Mouse (Mus musculus) heart, embryonic 14.5 days (tissue): ENCODE data around the gene Cadm2. TPM values are rescaled to one million over a fixed set of nuclear protein-coding genes. Genes with fewer than 3 reads are reported as not detected.

Experiments
- ATAC-seq: fragments of 200-750 bp; cut with Nextera tagmentation; 2 replicates; pipeline ENCODE4 v1.8.0; 2017; ENCODE audit warnings: low read depth, moderate TSS enrichment; ENCODE audit not compliant: insufficient number of reproducible peaks, insufficient read depth, low FRiP score
- H3K27ac ChIP-seq, 2 experiments: fragments of 200-500 bp in 1 of 2; fragments of 300-500 bp in 1 of 2; sonication (generic) in 1 of 2; replicated peaks in 1 of 2; 2 replicates each; pipeline ENCODE4 v1.5.1; 2012 to 2014; ENCODE audit warnings: low read depth in 2 of 2, low read length in 2 of 2, control low read depth in 1 of 2, mild to moderate bottlenecking in 1 of 2, mixed read lengths in 1 of 2; ENCODE audit not compliant: control insufficient read depth in 1 of 2, insufficient read depth in 1 of 2
- H3K27me3 ChIP-seq: fragments of 300-500 bp; sonication (generic); 2 replicates; pipeline ENCODE4 v1.6.1; 2014; ENCODE audit warnings: mild to moderate bottlenecking, low read length, control low read depth; ENCODE audit not compliant: control insufficient read depth, insufficient read depth
- H3K36me3 ChIP-seq: fragments of 300-500 bp; sonication (generic); 2 replicates; pipeline ENCODE4 v1.6.1; 2014; ENCODE audit warnings: mild to moderate bottlenecking, control low read depth, low read length, mixed read lengths; ENCODE audit not compliant: control insufficient read depth, insufficient read depth
- H3K4me1 ChIP-seq, 2 experiments: fragments of 200-500 bp in 1 of 2; fragments of 300-500 bp in 1 of 2; sonication (generic) in 1 of 2; 2 replicates each; pipeline ENCODE4 v1.6.1; 2012 to 2014; ENCODE audit warnings: low read length in 2 of 2, control low read depth in 1 of 2, mixed read lengths in 1 of 2; ENCODE audit not compliant: control insufficient read depth in 2 of 2, insufficient read depth in 2 of 2
- H3K4me2 ChIP-seq: fragments of 300-500 bp; sonication (generic); 2 replicates; pipeline ENCODE4 v1.6.1; 2014; ENCODE audit warnings: mild to moderate bottlenecking, low read length
- H3K4me3 ChIP-seq, 2 experiments: fragments of 200-500 bp in 1 of 2; fragments of 300-500 bp in 1 of 2; sonication (generic) in 1 of 2; 2 replicates each; pipeline ENCODE4 v1.5.1; 2012 to 2014; ENCODE audit warnings: low read length in 2 of 2, mild to moderate bottlenecking in 2 of 2, control low read depth in 1 of 2, low read depth in 1 of 2, moderate library complexity in 1 of 2; ENCODE audit not compliant: control insufficient read depth in 1 of 2, insufficient read depth in 1 of 2
- H3K9ac ChIP-seq: fragments of 300-500 bp; sonication (generic); 2 replicates; pipeline ENCODE4 v1.6.1; 2014; ENCODE audit warnings: mild to moderate bottlenecking, low read length
- H3K9me3 ChIP-seq: fragments of 300-500 bp; sonication (generic); 2 replicates; pipeline ENCODE4 v1.6.1; 2016; ENCODE audit warnings: low read length, control low read depth; ENCODE audit not compliant: control insufficient read depth
- WGBS: fragments of 180-500 bp; shearing (Covaris S2); extraction: QIAGEN DNeasy Blood & Tissue Kit; methylation state at CpG from one replicate; pipeline ENCODE4 v1.1.7; 2014; 5-methylcytosine and 5-hydroxymethylcytosine counted together
- polyA plus RNA-seq: library from polyadenylated mRNA; unstranded; fragments of >200 nt; fragmentation: Nextera tagmentation; extraction: Ambion mirVana; gene quantifications from 2 replicates; pipeline ENCODE4 v1.2.1, GENCODE M21; 2014

Gene Cadm2
- polyA plus RNA-seq, 1 experiment from 2014 or later: 0.07 TPM

DNA sequence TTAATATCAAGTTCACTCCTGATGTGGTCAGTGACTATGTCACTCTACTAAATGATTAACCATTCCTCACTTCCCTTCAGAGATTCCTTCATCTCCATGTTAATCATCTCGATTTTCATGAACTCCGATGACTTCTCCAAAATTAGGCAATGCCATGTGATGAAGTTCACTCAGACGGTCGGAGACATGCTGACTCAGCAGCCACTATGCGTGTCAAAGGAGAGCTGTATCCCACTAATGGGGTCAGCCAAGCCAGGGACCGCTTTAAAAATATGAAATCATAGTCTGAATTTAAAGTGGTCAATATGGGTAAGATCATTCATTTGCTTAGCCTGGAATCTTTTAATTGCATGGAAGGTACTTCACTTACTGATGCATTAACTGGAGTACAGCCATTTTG lies 29.7 kb downstream of the Cadm2 start:
- Histone ChIP-seq H3K9me3 (no peaks in the 10 kb centered on the region), H3K27me3 (no peaks in the 10 kb centered on the region), H3K36me3 (no peaks in the 10 kb centered on the region), H3K9ac (no peak overlapping the region), H3K27ac (no peak overlapping the region), H3K4me3 (no peak overlapping the region), H3K4me2 (no peak overlapping the region), H3K4me1 (no peaks in the 10 kb centered on the region)
- ATAC-seq: no peak
- 85% methylated on average over 6 of the region's 6 CpGs for whole genome bisulfite sequencing

DNA sequence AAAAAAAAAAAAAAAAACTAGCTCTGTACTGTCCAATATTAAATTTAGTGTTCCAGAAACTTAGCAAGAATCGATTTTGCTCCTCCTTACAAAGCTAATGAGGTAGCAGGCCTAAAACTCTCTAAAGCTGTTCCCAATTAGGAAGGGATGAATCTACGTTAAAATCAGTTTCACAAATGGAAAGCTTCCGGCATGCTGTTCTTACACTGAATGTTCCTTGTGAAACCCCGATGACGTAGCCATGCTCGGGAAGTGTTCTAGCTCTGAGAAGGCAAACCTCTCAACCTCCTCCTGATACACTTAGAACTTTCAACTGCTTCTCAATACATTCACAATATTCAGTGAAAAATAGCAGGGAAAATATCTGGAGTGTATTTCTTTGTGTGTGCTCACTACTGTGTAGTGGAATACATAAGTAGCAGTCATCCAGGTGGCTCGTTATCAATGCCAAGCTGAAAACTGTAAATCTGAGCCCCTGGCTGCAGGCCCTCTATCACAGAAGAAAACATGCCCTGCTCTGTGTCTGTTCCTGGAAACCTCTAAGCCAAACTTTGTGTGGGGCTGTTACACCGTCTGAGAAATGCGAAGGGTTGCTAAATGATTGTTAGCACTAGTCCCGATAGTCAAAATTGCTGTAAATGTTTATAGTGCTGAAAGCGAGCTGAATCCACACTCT lies 41.7 kb downstream of the Cadm2 start:
- Histone ChIP-seq H3K36me3 (no peaks in the 10 kb centered on the region), H3K4me2 (no peak overlapping the region), H3K9ac (no peak overlapping the region), H3K4me1 (no peaks in the 10 kb centered on the region), H3K9me3 (no peaks in the 10 kb centered on the region), H3K27ac (no peak overlapping the region), H3K27me3 (no peaks in the 10 kb centered on the region), H3K4me3 (no peak overlapping the region)
- ATAC-seq: no peak
- 84% methylated on average over 11 of the region's 11 CpGs for WGBS

DNA sequence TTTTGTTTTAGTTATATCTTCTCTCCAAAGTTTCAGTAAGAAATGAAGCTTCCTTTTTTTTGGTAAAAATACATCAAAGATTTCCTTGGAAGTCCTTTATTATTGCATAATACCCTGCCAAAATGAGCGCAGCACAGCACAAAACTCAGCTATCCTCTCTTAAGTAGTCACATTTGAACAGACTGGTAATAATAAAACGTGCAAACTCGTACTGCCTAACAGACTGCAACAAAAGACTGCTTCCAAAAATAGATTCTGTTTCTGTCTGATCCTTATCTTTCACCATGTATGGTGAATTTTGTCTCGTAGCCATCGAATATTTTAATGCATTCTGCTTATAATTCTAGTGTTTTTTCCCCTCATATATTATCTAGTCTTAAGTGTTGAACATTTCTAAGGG lies 45.2 kb downstream of the Cadm2 start:
- no peaks in the 10 kb centered on the region for H3K4me1 ChIP-seq
- H3K4me2 ChIP-seq: no peak overlapping the region
- H3K4me3 ChIP-seq: no peak overlapping the region
- no peaks in the 10 kb centered on the region for H3K9me3 ChIP-seq
- WGBS: 63% methylated on average over 5 of the region's 5 CpGs
- H3K27me3 ChIP-seq: no peaks in the 10 kb centered on the region
- H3K36me3 ChIP-seq: no peaks in the 10 kb centered on the region
- no peak overlapping the region for H3K9ac ChIP-seq
- ATAC-seq: no peak
- H3K27ac ChIP-seq: no peak overlapping the region

DNA sequence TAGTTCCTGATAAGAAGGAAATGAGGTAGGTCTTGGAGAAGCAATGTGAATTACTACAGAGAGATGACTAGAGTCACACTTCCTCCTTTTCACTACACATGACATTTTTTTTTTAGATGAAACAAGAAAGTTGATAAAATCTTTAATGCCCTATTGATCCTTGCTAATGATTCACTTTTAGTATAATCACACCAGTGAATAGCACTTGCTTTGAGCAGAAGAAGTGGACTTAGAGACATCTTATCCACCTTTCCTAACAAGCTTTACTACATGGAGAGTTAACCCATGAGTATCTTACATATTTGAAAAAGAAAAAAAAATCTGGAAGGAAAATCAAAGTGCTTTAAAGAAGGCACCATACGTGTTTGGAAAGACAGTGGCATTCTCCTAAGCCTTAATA lies 93.7 kb downstream of the Cadm2 start:
- Histone ChIP-seq H3K27ac (no peak overlapping the region), H3K4me3 (no peak overlapping the region), H3K4me1 (no peaks in the 10 kb centered on the region), H3K9ac (no peak overlapping the region), H3K27me3 (no peaks in the 10 kb centered on the region), H3K4me2 (no peak overlapping the region), H3K9me3 (no peaks in the 10 kb centered on the region), H3K36me3 (no peaks in the 10 kb centered on the region)
- WGBS: 62% methylated on average over 1 of the region's 1 CpGs
- no peak for ATAC-seq

DNA sequence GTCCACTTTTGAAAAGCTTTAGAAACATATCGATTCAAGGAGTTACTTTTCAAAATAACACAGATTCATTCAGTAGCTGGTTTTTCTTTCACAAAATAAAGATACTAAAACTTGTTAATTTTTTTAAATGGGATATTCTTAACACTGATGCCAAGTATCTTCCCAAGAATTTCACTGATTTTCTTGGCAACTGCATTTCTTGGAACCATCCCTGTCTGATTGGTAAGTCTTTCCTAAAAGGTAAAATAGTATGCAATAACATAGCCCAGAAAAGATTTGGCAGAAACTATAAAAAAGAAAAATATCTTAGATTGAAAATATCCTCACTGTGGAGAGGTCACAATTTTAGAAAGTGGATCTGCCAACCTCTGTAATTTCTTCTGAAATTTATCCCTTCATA lies 95.8 kb downstream of the Cadm2 start:
- no peak for ATAC-seq
- Histone ChIP-seq H3K9me3 (no peaks in the 10 kb centered on the region), H3K4me2 (no peak overlapping the region), H3K36me3 (no peaks in the 10 kb centered on the region), H3K4me3 (no peak overlapping the region), H3K9ac (no peak overlapping the region), H3K27ac (no peak overlapping the region), H3K27me3 (no peaks in the 10 kb centered on the region), H3K4me1 (no peaks in the 10 kb centered on the region)
- 80% methylated on average over 1 of the region's 1 CpGs for WGBS

DNA sequence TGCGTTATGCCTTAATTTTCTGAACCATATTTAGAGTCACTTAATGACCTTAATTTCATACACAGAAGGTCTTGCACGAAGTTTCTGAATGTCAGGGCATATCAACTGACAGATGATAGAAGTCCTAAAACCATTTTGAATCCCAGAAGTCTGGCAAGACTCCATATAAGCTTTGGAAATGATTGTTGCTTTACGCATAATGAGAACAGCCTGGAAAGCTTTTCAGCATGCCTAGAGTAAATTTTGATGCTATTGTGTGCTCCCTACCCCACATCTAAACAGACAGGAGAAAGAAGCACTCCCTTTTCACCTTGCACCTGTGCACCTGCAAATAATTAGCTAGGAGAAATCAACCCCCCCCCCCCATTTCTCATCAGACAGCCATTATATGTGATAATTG lies 102.4 kb downstream of the Cadm2 start:
- 68% methylated on average over 3 of the region's 3 CpGs for WGBS
- H3K27me3 ChIP-seq: no peaks in the 10 kb centered on the region
- no peaks in the 10 kb centered on the region for H3K36me3 ChIP-seq
- H3K9me3 ChIP-seq: no peaks in the 10 kb centered on the region
- no peak overlapping the region for H3K4me3 ChIP-seq
- H3K9ac ChIP-seq: no peak overlapping the region
- no peak overlapping the region for H3K4me2 ChIP-seq
- H3K4me1 ChIP-seq: no peaks in the 10 kb centered on the region
- H3K27ac ChIP-seq: no peak overlapping the region
- ATAC-seq: no peak

DNA sequence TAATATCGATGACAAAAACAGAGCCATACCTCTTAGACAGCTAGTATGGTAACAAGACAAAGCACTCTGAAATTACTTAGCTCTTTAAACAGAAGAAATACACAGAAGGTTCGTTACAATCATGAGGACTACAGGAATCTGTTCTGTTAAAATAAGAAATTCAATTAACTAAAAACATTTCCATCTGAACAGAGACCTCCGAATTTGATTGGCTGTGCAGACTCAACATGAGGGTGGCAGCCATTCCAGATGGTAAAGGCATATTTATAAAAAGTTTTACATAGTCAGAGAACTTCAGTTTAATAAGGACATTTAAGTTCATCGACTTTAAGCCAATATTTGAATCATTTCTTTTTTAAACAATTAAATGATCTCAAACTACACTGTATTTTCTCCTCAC lies 105.2 kb downstream of the Cadm2 start:
- Histone ChIP-seq H3K9ac (no peak overlapping the region), H3K4me3 (no peak overlapping the region), H3K9me3 (no peaks in the 10 kb centered on the region), H3K4me2 (no peak overlapping the region), H3K27me3 (no peaks in the 10 kb centered on the region), H3K4me1 (no peaks in the 10 kb centered on the region), H3K36me3 (no peaks in the 10 kb centered on the region), H3K27ac (no peak overlapping the region)
- 69% methylated on average over 4 of the region's 4 CpGs for WGBS
- no peak for ATAC-seq

DNA sequence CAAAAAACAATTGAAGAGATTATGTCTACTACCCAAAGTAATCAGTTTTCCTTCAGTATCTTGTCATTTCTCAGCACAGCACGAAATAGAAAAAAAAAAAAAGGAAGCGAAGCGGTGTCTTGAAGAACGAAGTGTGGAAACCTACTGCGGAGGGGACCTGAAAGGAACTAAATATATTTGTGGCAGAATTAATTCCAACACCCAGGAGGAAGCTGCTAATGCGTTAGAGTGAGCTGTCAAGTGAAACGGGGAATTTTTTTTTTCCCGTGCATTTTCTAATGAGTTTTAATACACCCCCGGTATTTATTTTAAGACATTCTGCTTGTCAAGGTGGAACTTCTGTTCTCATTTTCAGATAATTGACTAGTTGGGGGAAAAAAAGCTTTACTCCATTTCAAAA lies 111.6 kb downstream of the Cadm2 start:
- Histone ChIP-seq H3K4me3 (no peak overlapping the region), H3K36me3 (no peaks in the 10 kb centered on the region), H3K27me3 (no peaks in the 10 kb centered on the region), H3K4me2 (no peak overlapping the region), H3K9ac (no peak overlapping the region), H3K4me1 (no peaks in the 10 kb centered on the region), H3K27ac (no peak overlapping the region), H3K9me3 (no peaks in the 10 kb centered on the region)
- no peak for ATAC-seq
- 80% methylated on average over 9 of the region's 9 CpGs for WGBS
